11 mouse cellular contexts compared by ENCODE assay signal in the genomic region with DNA sequence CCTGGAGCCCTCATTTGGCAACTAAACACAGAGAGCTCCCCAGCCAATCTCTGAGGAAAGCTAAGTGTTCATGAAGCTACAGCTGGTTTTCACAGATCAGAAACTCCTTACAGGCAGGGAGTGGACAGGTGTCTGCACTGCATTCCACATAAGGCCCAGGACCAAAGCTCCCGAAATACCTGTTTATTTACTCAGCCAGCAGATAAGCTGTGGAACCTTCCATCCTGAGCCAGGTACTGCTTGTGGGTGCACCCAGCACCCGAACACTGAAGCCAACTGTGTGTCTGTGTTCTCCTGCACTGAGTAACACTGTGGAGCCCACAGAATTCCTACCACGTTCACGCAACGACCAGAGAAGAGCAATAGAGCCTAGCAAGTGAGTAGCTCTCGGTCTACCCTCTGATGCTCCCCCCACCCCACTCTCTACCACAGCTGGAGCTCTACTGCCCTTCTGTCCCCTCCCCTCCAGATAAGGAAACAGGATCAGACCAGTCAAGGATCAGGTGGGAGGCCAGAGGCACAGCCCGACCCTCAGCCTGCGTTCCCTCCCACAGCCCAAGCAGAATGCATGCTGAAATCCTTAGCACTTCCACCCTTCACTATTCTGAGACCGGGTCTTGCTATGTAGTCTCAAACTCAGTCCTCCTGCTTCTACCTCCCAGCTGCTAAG. TPM values are rescaled to one million over a fixed set of nuclear protein-coding genes. Genes with fewer than 3 reads are reported as not detected.
DNase-seq lines count a peak whose midpoint lies in the region; ATAC-seq and TF ChIP-seq lines count a peak whose summit lies in the region.
"Had no signal": no experiment of that assay in that cellular context is flagged by ENCODE, and none has a peak within 500 bp of the region (broad histone marks: within the 10 kb centered on the region; RNA-seq: fewer than 3 reads in every experiment).

No protein-coding gene starts in this region.

- TF ChIP-seq CTCF in testis, adult 2 months (IDR thresholded peaks at IDR 0.05; ENCODE audit: control insufficient read depth, insufficient read depth, insufficient replicate concordance, low read depth, low read length): no peak

- H3K27ac ChIP-seq in heart, embryonic 13.5 days (replicated peaks): peak overlapping the region; percentile 94
- peak overlapping the region; percentile 14; the same call in 1 of the 2 replicates for H3K27ac ChIP-seq in testis, adult 2 months (ENCODE audit: control insufficient read depth, insufficient read depth, low read depth, low read length)
- peak overlapping the region; percentile 89 for H3K27ac ChIP-seq in limb, embryonic 13.5 days

- no peaks in the 10 kb centered on the region for H3K9me3 ChIP-seq in heart, embryonic 13.5 days
- no peaks in the 10 kb centered on the region for H3K9me3 ChIP-seq in limb, embryonic 13.5 days

- DNase-seq in heart, adult 11 months: no peak
- no peak for DNase-seq in testis, postnatal 10 days (ENCODE audit: low spot score)
- DNase-seq in cerebellum, adult 9-10 months: no peak
- no peak for DNase-seq in right cerebral cortex, postnatal 14 days
- DNase-seq: adrenal gland, postnatal 36 days had no signal

- H3K4me2 ChIP-seq in heart, embryonic 13.5 days: peak overlapping the region; percentile 68
- peak overlapping the region; percentile 42 for H3K4me2 ChIP-seq in limb, embryonic 13.5 days (replicated peaks)

- TF ChIP-seq POLR2A in testis, adult 2 months (IDR thresholded peaks at IDR 0.05; ENCODE audit: control insufficient read depth, low read depth, low read length): no peak

- H3K36me3 ChIP-seq in heart, embryonic 13.5 days: peaks cover 5% of the 10 kb centered on the region
- H3K36me3 ChIP-seq in testis, adult 2 months (ENCODE audit: control insufficient read depth, insufficient read depth, low read length): no peaks in the 10 kb centered on the region
- no peaks in the 10 kb centered on the region for H3K36me3 ChIP-seq in limb, embryonic 13.5 days

- WGBS in heart, embryonic 13.5 days: 22% methylated on average over 9 of the region's 9 CpGs
- 67% methylated on average over 9 of the region's 9 CpGs for WGBS in limb, embryonic 13.5 days

- peak overlapping the region; percentile 75 for H3K9ac ChIP-seq in heart, embryonic 13.5 days
- 0 out of 2 replicates have a peak overlapping the region, but pooled peaks have one; percentile 2 for H3K9ac ChIP-seq in limb, embryonic 13.5 days

- H3K4me3 ChIP-seq in heart, embryonic 13.5 days: peak overlapping the region; percentile 5; the same call in 1 of the 2 replicates
- no peak overlapping the region for H3K4me3 ChIP-seq in testis, adult 2 months (ENCODE audit: control insufficient read depth, low read depth, low read length)
- H3K4me3 ChIP-seq in limb, embryonic 13.5 days: no peak overlapping the region
- H3K4me3 ChIP-seq: myocyte had no signal

- no peaks in the 10 kb centered on the region for H3K27me3 ChIP-seq in heart, embryonic 13.5 days (replicated peaks)
- H3K27me3 ChIP-seq in testis, adult 2 months (ENCODE audit: control insufficient read depth, insufficient read depth, low read length): no peaks in the 10 kb centered on the region
- H3K27me3 ChIP-seq in limb, embryonic 13.5 days: no peaks in the 10 kb centered on the region

- peaks cover 93% of the 10 kb centered on the region for H3K4me1 ChIP-seq in heart, embryonic 13.5 days
- peaks cover 2% of the 10 kb centered on the region for H3K4me1 ChIP-seq in testis, adult 2 months (ENCODE audit: control insufficient read depth, insufficient read depth, low read length)
- peaks cover 74% of the 10 kb centered on the region for H3K4me1 ChIP-seq in limb, embryonic 13.5 days

- peak; percentile 28; the same call in 1 of the 2 replicates for ATAC-seq in heart, embryonic 13.5 days (ENCODE audit: extremely low read depth, insufficient number of reproducible peaks, low FRiP score, low TSS enrichment)
- ATAC-seq in limb, embryonic 13.5 days (ENCODE audit: low FRiP score, low read depth): peak; percentile 18; the same call in 1 of the 2 replicates
- ATAC-seq in granulocyte monocyte progenitor cell, adult 5-6 weeks (replicated peaks; ENCODE audit: poor library complexity, severe bottlenecking): no peak
- ATAC-seq: CD4-positive, CD25-positive, alpha-beta regulatory T cell, adult 4 months had no signal

RNA-seq across cellular contexts. Expression of a gene that starts 9.6 kb away (rescaled TPM):
- 26.6 and 28.8 TPM in 2 replicates for polyA plus RNA-seq in heart, embryonic 13.5 days (2015; fragmentation: Nextera tagmentation; extraction: Ambion mirVana)
- 9.8 and 11.3 TPM in 2 replicates for polyA plus RNA-seq in testis, adult 2 months (2012; rRNA removed)
- polyA plus RNA-seq in limb, embryonic 13.5 days (2015; fragmentation: Nextera tagmentation; extraction: Ambion mirVana): 21.9 and 24.3 TPM in 2 replicates
- total RNA-seq in granulocyte monocyte progenitor cell, adult 5-6 weeks (2014; fragmentation: Nextera tagmentation): 1.8 and 3.6 TPM in 2 replicates
- 1.8 and 2.4 TPM in 2 replicates for total RNA-seq in granulocyte monocyte progenitor cell, adult 5-6 weeks (2017)
- polyA plus RNA-seq: CD4-positive, CD25-positive, alpha-beta regulatory T cell, adult 4 months had no signal

Comparison
In these comparisons a context has a peak if more than half of its experiments do, and no peak if none do; other contexts are left out.
1. H3K27ac ChIP-seq: peak in every context shown above with its lines; median percentile 94 in heart, embryonic 13.5 days; 89 in limb, embryonic 13.5 days; 14 in testis, adult 2 months.